Mouse (Mus musculus) liver, postnatal 0 days (tissue): ENCODE data around the gene Matn1.

Experiments used
- CTCF ChIP-seq: sonication (generic); IDR thresholded peaks from 2 replicates; pipeline ENCODE4 v1.5.1; 2016; ENCODE audit warnings: antibody characterized with exemption, low read depth
- EP300 ChIP-seq: IDR thresholded peaks from 2 replicates; pipeline ENCODE4 v1.6.1; 2016; ENCODE audit warnings: antibody characterized with exemption, low read depth, mild to moderate bottlenecking

- no peak for TF ChIP-seq EP300
- TF ChIP-seq CTCF = no peak
Measured at GRCm38 (mm10) chr4:130959678-130960077, 15.5 kb downstream of the Matn1 start.
